Mouse (Mus musculus): ENCODE measurements around the gene Tbx10. TPM values are rescaled to one million over a fixed set of nuclear protein-coding genes. Genes with fewer than 3 reads are reported as not detected.
"Not testable (repeated sequence)": the region's sequence is repeated elsewhere in the genome, so short reads cannot be mapped to it uniquely, and the experiment has no call there.

Tbx10 gene
- polyA plus RNA-seq, 1 experiment from 2014 or later, result not detected

GRCm38 (mm10) chr19:3958470-3958869 is 34.1 kb upstream of the Tbx10 start, which contains the start of gene Aldh3b3:
Gene Aldh3b3 (plus strand): TSS chr19:3958645.
- WGBS, result 79% methylated on average over 4 of the region's 4 CpGs
- Histone ChIP-seq H3K27ac (no peak within 1 kb of the TSS), H3K9ac (replicated peaks) (no peak within 1 kb of the TSS), H3K36me3 (no peaks in the 10 kb centered on the region), H3K4me3 (replicated peaks) (no peak within 1 kb of the TSS), H3K9me3 (no peaks in the 10 kb centered on the region), H3K4me1 (replicated peaks) (no peaks in the 10 kb centered on the region), H3K4me2 (replicated peaks) (no peak within 1 kb of the TSS), H3K27me3 (0 out of 2 replicates have a peak, but pooled peaks cover 3% of the 10 kb centered on the region)
- no peak for ATAC-seq

GRCm38 (mm10) chr19:3959030-3959429 is 33.5 kb upstream of the Tbx10 start:
- no peak overlapping the region for H3K27ac ChIP-seq
- no peak for ATAC-seq
- no peak overlapping the region for H3K4me3 ChIP-seq (replicated peaks)
- no peak overlapping the region for H3K4me2 ChIP-seq (replicated peaks)
- no peak overlapping the region for H3K9ac ChIP-seq (replicated peaks)
- H3K36me3 ChIP-seq, result no peaks in the 10 kb centered on the region
- H3K4me1 ChIP-seq (replicated peaks), result no peaks in the 10 kb centered on the region
- H3K9me3 ChIP-seq, result no peaks in the 10 kb centered on the region
- 0 out of 2 replicates have a peak, but pooled peaks cover 3% of the 10 kb centered on the region for H3K27me3 ChIP-seq

GRCm38 (mm10) chr19:3960211-3960610 is 32.3 kb upstream of the Tbx10 start:
- no peak overlapping the region for H3K9ac ChIP-seq (replicated peaks)
- no peaks in the 10 kb centered on the region for H3K4me1 ChIP-seq (replicated peaks)
- H3K27me3 ChIP-seq, result 0 out of 2 replicates have a peak, but pooled peaks cover 3% of the 10 kb centered on the region
- no peak overlapping the region for H3K4me3 ChIP-seq (replicated peaks)
- H3K27ac ChIP-seq, result no peak overlapping the region
- no peaks in the 10 kb centered on the region for H3K9me3 ChIP-seq
- 88% methylated on average over 5 of the region's 5 CpGs for WGBS
- H3K4me2 ChIP-seq (replicated peaks), result no peak overlapping the region
- no peak for ATAC-seq
- H3K36me3 ChIP-seq, result no peaks in the 10 kb centered on the region

DNA sequence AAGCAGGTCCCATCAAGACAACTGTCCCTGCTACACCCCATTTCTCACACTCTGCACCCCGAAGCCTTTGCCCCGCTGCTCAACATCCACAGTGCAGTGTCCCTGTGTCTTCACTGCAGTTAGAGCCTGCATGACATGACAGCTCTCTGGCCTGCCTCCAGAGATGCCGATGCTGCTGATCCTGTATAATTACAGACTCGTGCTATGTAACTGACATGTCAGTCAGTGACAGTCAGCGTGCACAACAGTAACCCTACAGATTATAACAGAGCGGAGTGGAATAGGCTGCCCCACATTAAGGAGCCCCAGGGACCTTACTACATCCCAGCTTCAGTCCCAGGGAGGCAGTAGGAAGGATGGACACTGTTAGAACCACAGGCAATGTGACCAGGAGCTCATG is 30.7 kb upstream of the Tbx10 start:
- not testable (repeated sequence) for H3K4me1 ChIP-seq (replicated peaks); H3K27ac ChIP-seq; H3K9ac ChIP-seq (replicated peaks); H3K9me3 ChIP-seq; ATAC-seq; H3K4me3 ChIP-seq (replicated peaks); H3K4me2 ChIP-seq (replicated peaks); H3K27me3 ChIP-seq; H3K36me3 ChIP-seq
- WGBS, result 85% methylated on average over 6 of the region's 6 CpGs

GRCm38 (mm10) chr19:3962469-3962868 is 30.1 kb upstream of the Tbx10 start:
- Histone ChIP-seq H3K4me3 (replicated peaks) (no peak overlapping the region), H3K4me2 (replicated peaks) (no peak overlapping the region), H3K9me3 (no peaks in the 10 kb centered on the region), H3K36me3 (no peaks in the 10 kb centered on the region), H3K4me1 (replicated peaks) (no peaks in the 10 kb centered on the region), H3K9ac (replicated peaks) (no peak overlapping the region), H3K27ac (no peak overlapping the region), H3K27me3 (no peaks in the 10 kb centered on the region)
- WGBS, result 17% methylated on average over 2 of the region's 2 CpGs
- no peak for ATAC-seq

GRCm38 (mm10) chr19:3964030-3964429 is 28.5 kb upstream of the Tbx10 start:
- Histone ChIP-seq H3K36me3 (no peaks in the 10 kb centered on the region), H3K9me3 (no peaks in the 10 kb centered on the region)
- 76% methylated on average over 4 of the region's 4 CpGs for WGBS

DNA sequence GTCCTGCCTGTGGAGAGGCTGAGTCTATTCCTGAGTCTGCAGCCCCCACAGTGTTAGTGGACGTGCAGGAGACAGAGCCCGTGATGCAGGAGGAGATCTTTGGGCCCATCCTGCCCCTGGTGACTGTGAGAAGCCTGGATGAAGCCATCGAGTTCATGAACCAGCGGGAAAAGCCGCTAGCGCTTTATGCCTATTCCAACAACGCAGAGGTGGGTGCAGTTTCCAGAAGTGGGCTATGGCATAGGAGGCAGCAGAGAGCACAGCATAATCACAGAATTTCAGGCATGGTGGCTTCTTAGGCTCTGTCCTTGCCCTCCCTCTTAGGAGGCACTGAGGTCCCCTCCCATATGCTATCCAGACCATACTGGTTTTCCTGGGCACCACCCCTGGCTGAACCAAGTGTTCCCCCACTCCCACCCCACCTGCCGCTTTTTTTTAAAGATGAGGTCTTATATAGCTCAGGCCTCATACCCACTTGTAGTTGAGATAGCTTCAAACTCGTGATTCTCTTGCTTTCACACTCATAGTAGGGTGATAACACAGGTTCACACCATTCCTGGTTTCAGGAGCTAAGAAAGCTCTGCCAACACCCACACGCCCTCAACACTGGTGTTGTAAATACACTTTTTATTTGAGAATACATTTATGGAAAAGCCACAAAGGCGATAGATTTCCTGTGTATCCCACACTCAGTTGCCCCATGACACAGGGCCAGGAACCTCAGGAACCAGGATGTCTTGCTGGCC is 26.0 kb upstream of the Tbx10 start:
- H3K4me3 ChIP-seq (replicated peaks), result no peak overlapping the region
- H3K9ac ChIP-seq (replicated peaks), result no peak overlapping the region
- H3K36me3 ChIP-seq, result no peaks in the 10 kb centered on the region
- no peak for ATAC-seq
- no peaks in the 10 kb centered on the region for H3K4me1 ChIP-seq (replicated peaks)
- H3K9me3 ChIP-seq, result no peaks in the 10 kb centered on the region
- 72% methylated on average over 11 of the region's 11 CpGs for WGBS
- H3K27ac ChIP-seq, result no peak overlapping the region
- no peaks in the 10 kb centered on the region for H3K27me3 ChIP-seq
- no peak overlapping the region for H3K4me2 ChIP-seq (replicated peaks)

More at GRCm38 (mm10) chr19:3964030-3964429, 28.5 kb upstream of the Tbx10 start:
- H3K4me1 ChIP-seq (replicated peaks), result no peaks in the 10 kb centered on the region
- H3K9ac ChIP-seq (replicated peaks), result no peak overlapping the region
- no peak overlapping the region for H3K4me2 ChIP-seq (replicated peaks)
- H3K27me3 ChIP-seq, result no peaks in the 10 kb centered on the region
- no peak overlapping the region for H3K4me3 ChIP-seq (replicated peaks)
- no peak overlapping the region for H3K27ac ChIP-seq
- ATAC-seq, result no peak

GRCm38 (mm10) chr19:3967258-3967657 is 25.3 kb upstream of the Tbx10 start:
- no peaks in the 10 kb centered on the region for H3K4me1 ChIP-seq (replicated peaks)
- H3K27ac ChIP-seq, result no peak overlapping the region
- no peak overlapping the region for H3K4me2 ChIP-seq (replicated peaks)
- H3K9ac ChIP-seq (replicated peaks), result no peak overlapping the region
- H3K9me3 ChIP-seq, result no peaks in the 10 kb centered on the region
- H3K27me3 ChIP-seq, result no peaks in the 10 kb centered on the region
- H3K4me3 ChIP-seq (replicated peaks), result no peak overlapping the region
- WGBS, result 63% methylated on average over 3 of the region's 3 CpGs
- H3K36me3 ChIP-seq, result no peaks in the 10 kb centered on the region
- ATAC-seq, result no peak

DNA sequence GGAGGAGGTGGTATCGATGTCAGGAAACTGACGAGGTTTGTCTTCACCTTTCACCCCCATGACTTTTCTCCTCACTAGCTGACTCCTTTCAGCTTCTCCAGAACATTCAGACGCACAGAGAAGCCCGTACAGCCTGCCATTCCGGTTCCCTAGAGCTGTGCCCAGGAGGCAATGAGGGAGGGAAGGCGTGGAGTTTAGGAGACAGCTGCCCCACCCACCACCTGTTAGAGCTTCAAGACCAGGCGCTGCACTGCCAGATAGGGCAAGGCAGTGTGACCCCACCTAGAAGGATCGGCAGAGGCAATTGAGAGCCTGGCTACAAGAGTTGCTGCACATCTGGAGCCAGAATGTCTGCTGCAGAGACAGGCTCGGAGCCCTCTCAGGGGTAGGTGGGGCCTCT is 20.3 kb upstream of the Tbx10 start, which contains the start of gene Aldh3b2:
Gene Aldh3b2 (plus strand): TSS at position 100 of the 400 bp plus-strand sequence.
- no peaks in the 10 kb centered on the region for H3K36me3 ChIP-seq
- H3K27ac ChIP-seq, result no peak within 1 kb of the TSS
- no peak for ATAC-seq
- no peaks in the 10 kb centered on the region for H3K4me1 ChIP-seq (replicated peaks)
- H3K4me2 ChIP-seq (replicated peaks), result no peak within 1 kb of the TSS
- no peak within 1 kb of the TSS for H3K4me3 ChIP-seq (replicated peaks)
- WGBS, result 57% methylated on average over 9 of the region's 9 CpGs
- H3K9ac ChIP-seq (replicated peaks), result no peak within 1 kb of the TSS
- H3K9me3 ChIP-seq, result no peaks in the 10 kb centered on the region
- H3K27me3 ChIP-seq, result no peaks in the 10 kb centered on the region

DNA sequence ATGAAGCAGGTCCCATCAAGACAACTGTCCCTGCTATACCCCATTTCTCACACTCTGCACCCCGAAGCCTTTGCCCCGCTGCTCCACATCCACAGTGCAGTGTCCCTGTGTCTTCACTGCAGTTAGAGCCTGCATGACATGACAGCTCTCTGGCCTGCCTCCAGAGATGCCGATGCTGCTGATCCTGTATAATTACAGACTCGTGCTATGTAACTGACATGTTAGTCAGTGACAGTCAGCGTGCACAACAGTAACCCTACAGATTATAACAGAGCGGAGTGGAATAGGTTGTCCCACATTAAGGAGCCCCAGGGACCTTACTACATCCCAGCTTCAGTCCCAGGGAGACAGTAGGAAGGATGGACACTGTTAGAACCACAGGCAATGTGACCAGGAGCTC is 17.9 kb upstream of the Tbx10 start:
- not testable (repeated sequence) for ATAC-seq; H3K4me1 ChIP-seq (replicated peaks); H3K9ac ChIP-seq (replicated peaks); H3K9me3 ChIP-seq; H3K36me3 ChIP-seq; H3K4me2 ChIP-seq (replicated peaks); H3K27me3 ChIP-seq; H3K27ac ChIP-seq; H3K4me3 ChIP-seq (replicated peaks)
- 77% methylated on average over 6 of the region's 6 CpGs for WGBS

DNA sequence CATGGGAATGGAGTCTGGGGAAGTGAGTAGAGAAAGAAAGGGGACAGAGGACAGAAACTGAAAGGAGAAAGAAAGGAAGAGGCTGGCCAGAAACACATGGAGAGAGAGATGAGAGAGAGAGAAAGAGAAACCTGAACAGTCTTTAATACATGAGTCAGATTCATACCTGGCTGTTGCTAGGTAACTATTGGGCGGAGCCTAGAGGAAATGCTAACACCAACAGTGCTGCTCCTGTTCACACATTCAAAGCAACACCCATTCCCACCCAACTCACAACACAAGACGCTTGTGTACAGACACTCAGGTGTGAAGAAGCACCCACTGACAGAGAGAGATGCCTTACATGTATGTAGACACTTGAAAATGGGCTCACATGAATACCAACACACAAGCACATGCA is 16.7 kb upstream of the Tbx10 start:
- H3K4me2 ChIP-seq (replicated peaks), result no peak overlapping the region
- 76% methylated on average over 2 of the region's 2 CpGs for WGBS
- no peaks in the 10 kb centered on the region for H3K36me3 ChIP-seq
- H3K27me3 ChIP-seq, result no peaks in the 10 kb centered on the region
- H3K27ac ChIP-seq, result no peak overlapping the region
- H3K9me3 ChIP-seq, result no peaks in the 10 kb centered on the region
- H3K4me1 ChIP-seq (replicated peaks), result 0 out of 2 replicates have a peak, but pooled peaks cover 3% of the 10 kb centered on the region
- H3K4me3 ChIP-seq (replicated peaks), result no peak overlapping the region
- no peak for ATAC-seq
- H3K9ac ChIP-seq (replicated peaks), result no peak overlapping the region

DNA sequence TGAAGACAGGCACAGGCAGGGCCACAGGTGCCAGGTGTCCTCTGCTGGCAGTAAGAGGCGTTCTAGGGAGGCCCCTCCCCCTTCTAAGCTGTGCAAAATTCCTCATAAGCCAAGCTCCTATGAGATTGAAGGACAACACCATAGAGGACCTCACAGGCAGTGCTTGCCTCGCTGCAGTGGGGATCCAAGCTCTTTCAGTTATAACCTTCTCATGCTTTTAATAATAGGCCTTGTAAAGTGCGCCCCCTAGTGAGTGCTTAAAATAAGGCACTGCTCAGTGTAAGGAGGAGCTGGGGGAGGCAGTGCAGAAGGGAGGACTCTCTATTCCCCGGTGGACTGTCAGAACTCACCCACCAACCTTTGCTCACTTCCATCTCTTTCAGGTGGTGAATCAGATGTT is 12.2 kb upstream of the Tbx10 start:
- Histone ChIP-seq H3K4me1 (replicated peaks) (peaks cover 11% of the 10 kb centered on the region), H3K27ac (no peak overlapping the region), H3K9ac (replicated peaks) (no peak overlapping the region), H3K4me2 (replicated peaks) (no peak overlapping the region), H3K9me3 (no peaks in the 10 kb centered on the region), H3K36me3 (no peaks in the 10 kb centered on the region), H3K4me3 (replicated peaks) (no peak overlapping the region), H3K27me3 (no peaks in the 10 kb centered on the region)
- WGBS, result 17% methylated on average over 4 of the region's 4 CpGs
- ATAC-seq, result peak; percentile 79

DNA sequence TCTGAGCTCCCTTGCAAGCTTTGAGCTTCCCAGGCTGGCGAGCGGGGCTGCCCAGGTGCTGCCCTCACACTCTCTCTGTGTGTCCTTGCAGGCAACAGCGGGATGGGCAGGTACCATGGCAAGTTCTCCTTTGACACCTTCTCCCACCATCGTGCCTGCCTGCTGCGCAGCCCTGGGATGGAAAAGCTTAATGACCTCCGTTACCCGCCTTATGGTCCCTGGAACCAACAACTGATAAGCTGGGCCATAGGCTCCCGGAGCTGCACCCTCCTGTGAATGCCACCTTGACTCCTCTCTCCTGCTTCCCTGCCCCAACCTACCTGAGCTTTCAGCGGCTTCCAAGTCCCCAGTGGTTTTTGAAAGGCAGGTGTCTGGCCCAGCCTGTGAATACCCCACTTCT is 11.6 kb upstream of the Tbx10 start:
- 80% methylated on average over 9 of the region's 9 CpGs for WGBS
- no peaks in the 10 kb centered on the region for H3K27me3 ChIP-seq
- no peaks in the 10 kb centered on the region for H3K36me3 ChIP-seq
- peaks cover 15% of the 10 kb centered on the region for H3K4me1 ChIP-seq (replicated peaks)
- H3K4me3 ChIP-seq (replicated peaks), result no peak overlapping the region
- no peak overlapping the region for H3K27ac ChIP-seq
- H3K9ac ChIP-seq (replicated peaks), result no peak overlapping the region
- no peaks in the 10 kb centered on the region for H3K9me3 ChIP-seq
- no peak for ATAC-seq
- no peak overlapping the region for H3K4me2 ChIP-seq (replicated peaks)
